Mouse (Mus musculus): ENCODE results near the gene Zfp955a. TPM values are rescaled to one million over a fixed set of nuclear protein-coding genes. Genes with fewer than 3 reads are reported as not detected.

Gene Zfp955a
- 29.4 TPM for polyA plus RNA-seq (2014; fragmentation: Illumina TruSeq; extraction: RNeasy Lipid Tissue Mini Kit (QIAGEN cat#74804); ENCODE audit: low read depth, low replicate concordance)

DNA sequence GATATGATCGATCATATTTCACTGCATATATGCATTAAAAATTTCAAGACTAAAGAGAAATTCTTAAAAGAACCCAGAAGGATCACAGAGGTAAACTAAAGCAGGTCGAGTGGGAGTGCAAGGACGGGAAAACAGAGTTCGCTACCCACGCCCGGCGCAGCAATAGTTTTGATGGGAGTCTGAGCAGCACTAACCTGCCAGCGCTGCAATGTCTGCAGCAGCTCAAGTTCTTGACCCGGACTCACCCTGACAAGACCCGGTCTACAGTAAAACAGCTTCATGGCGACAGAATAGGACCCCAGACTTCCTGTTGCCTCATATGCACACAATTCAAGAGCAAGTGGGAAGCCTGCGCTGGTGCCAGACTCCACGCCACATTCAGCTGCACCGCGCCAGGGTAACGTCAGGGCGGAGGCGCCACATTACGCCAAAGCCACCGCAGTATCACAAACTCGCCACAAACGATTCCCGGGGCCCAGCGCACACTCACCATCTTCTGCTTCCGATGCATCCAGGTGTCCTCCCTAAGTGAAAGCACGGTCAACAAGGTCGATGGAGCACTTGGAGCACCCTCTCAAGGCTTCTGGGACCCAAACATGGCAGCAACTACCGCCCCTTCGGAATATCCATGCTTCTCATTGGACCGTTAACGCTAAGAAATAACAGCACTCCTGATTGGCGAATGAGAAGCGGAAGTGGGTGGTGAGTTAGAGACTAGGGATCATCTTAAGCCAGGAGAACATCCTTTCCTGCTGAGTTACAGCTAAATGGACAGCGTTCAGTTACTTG is at the start of gene Zfp955a:
Gene Zfp955a, minus strand, starts transcription at position 616 of the 789 bp plus-strand sequence.

DNA sequence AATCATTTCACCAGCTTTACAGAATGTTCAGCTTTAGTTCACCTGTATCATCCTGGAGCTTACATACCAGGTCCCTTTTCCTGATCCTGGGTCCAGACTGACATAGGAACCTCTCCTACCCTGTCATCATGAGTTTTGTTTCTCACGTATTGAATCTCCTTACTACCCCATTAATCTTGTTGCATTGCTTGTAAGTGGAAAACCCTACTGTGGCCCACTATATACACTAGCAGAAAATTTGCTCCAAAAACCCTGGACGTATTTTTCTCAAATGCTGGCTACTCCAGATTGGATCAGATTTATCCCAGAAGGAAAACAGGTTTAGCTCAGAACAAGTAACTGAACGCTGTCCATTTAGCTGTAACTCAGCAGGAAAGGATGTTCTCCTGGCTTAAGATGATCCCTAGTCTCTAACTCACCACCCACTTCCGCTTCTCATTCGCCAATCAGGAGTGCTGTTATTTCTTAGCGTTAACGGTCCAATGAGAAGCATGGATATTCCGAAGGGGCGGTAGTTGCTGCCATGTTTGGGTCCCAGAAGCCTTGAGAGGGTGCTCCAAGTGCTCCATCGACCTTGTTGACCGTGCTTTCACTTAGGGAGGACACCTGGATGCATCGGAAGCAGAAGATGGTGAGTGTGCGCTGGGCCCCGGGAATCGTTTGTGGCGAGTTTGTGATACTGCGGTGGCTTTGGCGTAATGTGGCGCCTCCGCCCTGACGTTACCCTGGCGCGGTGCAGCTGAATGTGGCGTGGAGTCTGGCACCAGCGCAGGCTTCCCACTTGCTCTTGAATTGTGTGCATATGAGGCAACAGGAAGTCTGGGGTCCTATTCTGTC is 34.3 kb upstream of the Zfp955a start, which contains the start of gene Zfp955b:
Gene Zfp955b, plus strand, starts transcription at position 506 of the 837 bp plus-strand sequence.

GRCm38 (mm10) chr17:33264376-33264775 is 9.4 kb upstream of the Zfp955a start, which contains the start of gene Olfr63:
TSS of gene Olfr63 (plus strand) at chr17:33264676.

GRCm38 (mm10) chr17:33221590-33221989 is 33.4 kb downstream of the Zfp955a start, which contains the start of gene Olfr1564:
TSS of gene Olfr1564 (minus strand) at chr17:33221690.

DNA sequence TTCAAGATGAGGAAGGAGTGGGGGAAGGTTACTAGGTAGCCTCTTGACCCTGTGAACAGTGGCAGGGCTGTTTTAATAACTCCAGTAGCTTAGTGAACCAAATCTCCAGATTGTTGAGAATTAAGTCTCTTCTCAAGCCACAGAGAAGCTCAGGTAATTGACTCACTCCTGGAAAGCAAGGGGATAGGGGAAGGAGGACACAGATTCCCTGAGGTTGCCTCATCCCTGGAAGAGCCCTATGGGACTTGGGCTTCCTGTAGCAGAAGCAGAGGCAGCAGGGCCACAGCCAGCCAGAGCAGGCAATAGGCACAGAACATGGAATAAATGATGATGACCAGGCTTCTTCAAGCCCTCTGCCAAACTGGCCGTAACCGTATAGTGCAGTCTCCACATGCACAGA is 63.9 kb downstream of the Zfp955a start, which contains the start of gene Olfr239:
Gene Olfr239, plus strand, starts transcription at position 301 of the 400 bp plus-strand sequence.

Other genes with a start within 250 kb of the Zfp955a start
- gene Zfp763, start 221.7 kb downstream of the Zfp955a start, polyA plus RNA-seq (2014; fragmentation: Illumina TruSeq; extraction: RNeasy Lipid Tissue Mini Kit (QIAGEN cat#74804); ENCODE audit: low read depth, low replicate concordance): 19.6 TPM
- gene 4921501E09Rik, start 187.1 kb downstream of the Zfp955a start, polyA plus RNA-seq (2014; fragmentation: Illumina TruSeq; extraction: RNeasy Lipid Tissue Mini Kit (QIAGEN cat#74804); ENCODE audit: low read depth, low replicate concordance): not detected
- 20.4 TPM for gene Zfp563, start 165.8 kb downstream of the Zfp955a start, polyA plus RNA-seq (2014; fragmentation: Illumina TruSeq; extraction: RNeasy Lipid Tissue Mini Kit (QIAGEN cat#74804); ENCODE audit: low read depth, low replicate concordance)
- gene Morc2b, start 115.5 kb downstream of the Zfp955a start, polyA plus RNA-seq (2014; fragmentation: Illumina TruSeq; extraction: RNeasy Lipid Tissue Mini Kit (QIAGEN cat#74804); ENCODE audit: low read depth, low replicate concordance): not detected
- not detected for gene Olfr55, start 86.7 kb downstream of the Zfp955a start, polyA plus RNA-seq (2014; fragmentation: Illumina TruSeq; extraction: RNeasy Lipid Tissue Mini Kit (QIAGEN cat#74804); ENCODE audit: low read depth, low replicate concordance)
- not detected for gene Olfr239, start 63.8 kb downstream of the Zfp955a start, polyA plus RNA-seq (2014; fragmentation: Illumina TruSeq; extraction: RNeasy Lipid Tissue Mini Kit (QIAGEN cat#74804); ENCODE audit: low read depth, low replicate concordance)
- gene Olfr1564, start 33.5 kb downstream of the Zfp955a start, polyA plus RNA-seq (2014; fragmentation: Illumina TruSeq; extraction: RNeasy Lipid Tissue Mini Kit (QIAGEN cat#74804); ENCODE audit: low read depth, low replicate concordance): not detected
- gene Olfr63, start 9.5 kb upstream of the Zfp955a start, polyA plus RNA-seq (2014; fragmentation: Illumina TruSeq; extraction: RNeasy Lipid Tissue Mini Kit (QIAGEN cat#74804); ENCODE audit: low read depth, low replicate concordance): not detected
- 18.1 TPM for gene Zfp955b, start 34.4 kb upstream of the Zfp955a start, polyA plus RNA-seq (2014; fragmentation: Illumina TruSeq; extraction: RNeasy Lipid Tissue Mini Kit (QIAGEN cat#74804); ENCODE audit: low read depth, low replicate concordance)
- gene Zfp81, start 103.7 kb upstream of the Zfp955a start, polyA plus RNA-seq (2014; fragmentation: Illumina TruSeq; extraction: RNeasy Lipid Tissue Mini Kit (QIAGEN cat#74804); ENCODE audit: low read depth, low replicate concordance): 22.4 TPM
- 28.3 TPM for gene Zfp101, start 139.5 kb upstream of the Zfp955a start, polyA plus RNA-seq (2014; fragmentation: Illumina TruSeq; extraction: RNeasy Lipid Tissue Mini Kit (QIAGEN cat#74804); ENCODE audit: low read depth, low replicate concordance)
- not detected for gene Actl9, start 177.8 kb upstream of the Zfp955a start, polyA plus RNA-seq (2014; fragmentation: Illumina TruSeq; extraction: RNeasy Lipid Tissue Mini Kit (QIAGEN cat#74804); ENCODE audit: low read depth, low replicate concordance)